Mouse (Mus musculus) limb, embryonic 11.5 days (tissue): ENCODE data around the gene Snapin. TPM values are rescaled to one million over a fixed set of nuclear protein-coding genes. Genes with fewer than 3 reads are reported as not detected.

Experiments
- ATAC-seq: fragments of 200-750 bp; cut with Nextera tagmentation; 2 replicates; pipeline ENCODE4 v1.8.0; 2017; ENCODE audit warnings: low read depth; ENCODE audit not compliant: insufficient number of reproducible peaks, low FRiP score, low TSS enrichment
- DNase-seq: peaks from one replicate; pipeline ENCODE4 v3.0.0-alpha.2; 2015; ENCODE audit warnings: low spot score
- H3K27ac ChIP-seq: fragments of 300-500 bp; sonication (generic); replicated peaks from 2 replicates; pipeline ENCODE4 v1.5.1; 2014; ENCODE audit warnings: low read depth, mild to moderate bottlenecking, low read length
- H3K27me3 ChIP-seq: fragments of 300-500 bp; sonication (generic); 2 replicates; pipeline ENCODE4 v1.6.1; 2014; ENCODE audit warnings: mild to moderate bottlenecking, low read length, mixed read lengths; ENCODE audit not compliant: control insufficient read depth, insufficient read depth
- H3K36me3 ChIP-seq: fragments of 300-500 bp; sonication (generic); 2 replicates; pipeline ENCODE4 v1.6.1; 2014; ENCODE audit warnings: mild to moderate bottlenecking, low read length, moderate library complexity, mixed read lengths; ENCODE audit not compliant: control insufficient read depth, insufficient read depth
- H3K4me1 ChIP-seq: fragments of 300-500 bp; sonication (generic); 2 replicates; pipeline ENCODE4 v1.6.1; 2014; ENCODE audit warnings: low read length, mixed read lengths; ENCODE audit not compliant: control insufficient read depth, insufficient read depth
- H3K4me2 ChIP-seq: fragments of 300-500 bp; sonication (generic); 2 replicates; pipeline ENCODE4 v1.6.1; 2014; ENCODE audit warnings: low read depth, mild to moderate bottlenecking, moderate library complexity; ENCODE audit not compliant: severe bottlenecking
- H3K4me3 ChIP-seq: fragments of 300-500 bp; sonication (generic); 2 replicates; pipeline ENCODE4 v1.5.1; 2014; ENCODE audit warnings: low read depth, low read length
- H3K9ac ChIP-seq: fragments of 300-500 bp; sonication (generic); 2 replicates; pipeline ENCODE4 v1.6.1; 2014; ENCODE audit warnings: mild to moderate bottlenecking, low read length
- H3K9me3 ChIP-seq: fragments of 300-500 bp; sonication (generic); 2 replicates; pipeline ENCODE4 v1.6.1; 2016; ENCODE audit warnings: low read length; ENCODE audit not compliant: control insufficient read depth
- whole genome bisulfite sequencing: fragments of 180-500 bp; shearing (Covaris S2); extraction: QIAGEN DNeasy Blood & Tissue Kit; methylation state at CpG from one replicate; pipeline ENCODE4 v1.1.7; 2014; 5-methylcytosine and 5-hydroxymethylcytosine counted together
- polyA plus RNA-seq: library from polyadenylated mRNA; unstranded; fragments of >200 nt; fragmentation: Nextera tagmentation; extraction: Ambion mirVana; gene quantifications from 2 replicates; pipeline ENCODE4 v1.2.1, GENCODE M21; 2014

Gene Snapin
- polyA plus RNA-seq, 1 experiment from 2014 or later, result 60.5 TPM

DNA sequence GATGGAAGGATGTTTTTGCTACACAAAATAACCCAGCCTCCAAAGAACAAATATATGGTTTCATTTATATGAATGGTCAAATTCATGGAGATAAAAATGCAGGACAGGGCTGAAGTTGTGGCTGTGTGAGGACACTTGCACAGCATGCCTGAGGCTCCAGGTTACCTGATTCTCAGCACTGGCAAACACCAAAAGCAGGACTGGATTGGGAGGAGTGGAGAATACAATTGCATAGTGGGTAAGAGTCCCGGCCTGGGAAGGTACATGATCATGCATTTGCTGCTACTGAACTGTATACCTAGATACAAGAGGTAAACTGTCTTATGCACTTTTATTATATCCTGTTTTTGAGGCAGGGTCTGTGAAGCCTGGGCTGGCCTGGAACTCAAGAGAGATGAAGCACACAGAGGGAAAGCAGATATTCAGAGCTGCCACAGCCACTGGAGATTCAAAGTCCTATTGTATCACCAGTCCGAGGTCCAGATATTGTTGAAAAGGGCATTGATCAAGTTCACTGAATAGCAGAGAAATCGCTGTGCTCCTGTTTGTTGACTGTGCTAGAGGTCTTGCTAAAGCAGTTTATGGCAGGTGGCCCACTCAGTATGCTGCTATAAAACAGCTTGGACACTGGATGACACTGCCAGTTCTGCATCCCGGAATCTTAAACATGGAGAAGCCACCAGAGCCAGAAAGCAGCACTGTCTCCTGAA lies 3.2 kb upstream of the Snapin start:
- no peak for DNase-seq
- Histone ChIP-seq H3K27ac (no peak overlapping the region), H3K9me3 (no peaks in the 10 kb centered on the region), H3K4me3 (no peak overlapping the region), H3K27me3 (no peaks in the 10 kb centered on the region), H3K36me3 (peaks cover 18% of the 10 kb centered on the region), H3K4me2 (no peak overlapping the region), H3K4me1 (no peaks in the 10 kb centered on the region), H3K9ac (no peak overlapping the region)
- 69% methylated on average over 4 of the region's 4 CpGs for WGBS
- no peak for ATAC-seq

GRCm38 (mm10) chr3:90491350-90491749 lies 517 bp upstream of the Snapin start:
- WGBS, result 38% methylated on average over 2 of the region's 2 CpGs

GRCm38 (mm10) chr3:90488576-90488975 lies 2.3 kb downstream of the Snapin start:
- no peaks in the 10 kb centered on the region for H3K27me3 ChIP-seq
- H3K4me1 ChIP-seq, result no peaks in the 10 kb centered on the region
- H3K36me3 ChIP-seq, result peaks cover 20% of the 10 kb centered on the region
- no peak overlapping the region for H3K4me2 ChIP-seq
- WGBS, result 88% methylated on average over 6 of the region's 6 CpGs
- H3K9me3 ChIP-seq, result no peaks in the 10 kb centered on the region
- ATAC-seq, result no peak
- no peak for DNase-seq
- H3K4me3 ChIP-seq, result no peak overlapping the region
- no peak overlapping the region for H3K27ac ChIP-seq
- no peak overlapping the region for H3K9ac ChIP-seq

More at GRCm38 (mm10) chr3:90491350-90491749, 517 bp upstream of the Snapin start:
- DNase-seq, result no peak
- no peak overlapping the region for H3K27ac ChIP-seq
- no peak overlapping the region for H3K4me2 ChIP-seq
- H3K9me3 ChIP-seq, result no peaks in the 10 kb centered on the region
- ATAC-seq, result no peak
- H3K27me3 ChIP-seq, result no peaks in the 10 kb centered on the region
- no peak overlapping the region for H3K4me3 ChIP-seq
- H3K4me1 ChIP-seq, result no peaks in the 10 kb centered on the region
- H3K36me3 ChIP-seq, result peaks cover 6% of the 10 kb centered on the region
- no peak overlapping the region for H3K9ac ChIP-seq

- Histone ChIP-seq H3K27me3 (no peaks in the 10 kb centered on the region), H3K4me2 (no peak overlapping the region), H3K27ac (no peak overlapping the region), H3K4me1 (no peaks in the 10 kb centered on the region), H3K4me3 (no peak overlapping the region), H3K36me3 (peaks cover 28% of the 10 kb centered on the region), H3K9me3 (no peaks in the 10 kb centered on the region), H3K9ac (no peak overlapping the region)
- DNase-seq (no peak), ATAC-seq (no peak)
- 92% methylated on average over 5 of the region's 5 CpGs for WGBS
These were observed 3.8 kb downstream of the Snapin start for GRCm38 (mm10) chr3:90486998-90487397.

GRCm38 (mm10) chr3:90475831-90476611 lies 14.8 kb downstream of the Snapin start, which contains the start of gene Ilf2:
Gene Ilf2 (plus strand): TSS chr3:90476126.
- H3K9me3 ChIP-seq, result no peaks in the 10 kb centered on the region
- peak within 1 kb of the TSS; percentile 73; the same call in 1 of the 2 replicates for H3K27ac ChIP-seq
- peak within 1 kb of the TSS; percentile 67 for H3K4me3 ChIP-seq
- H3K27me3 ChIP-seq, result no peaks in the 10 kb centered on the region
- peaks cover 17% of the 10 kb centered on the region for H3K36me3 ChIP-seq
- H3K4me1 ChIP-seq, result no peaks in the 10 kb centered on the region
- peak; percentile 97 for DNase-seq
- H3K4me2 ChIP-seq, result peak within 1 kb of the TSS; percentile 52
- ATAC-seq, result peak; percentile 99
- peak within 1 kb of the TSS; percentile 94 for H3K9ac ChIP-seq
- WGBS, result under 1% methylated on average over 45 of the region's 45 CpGs

DNA sequence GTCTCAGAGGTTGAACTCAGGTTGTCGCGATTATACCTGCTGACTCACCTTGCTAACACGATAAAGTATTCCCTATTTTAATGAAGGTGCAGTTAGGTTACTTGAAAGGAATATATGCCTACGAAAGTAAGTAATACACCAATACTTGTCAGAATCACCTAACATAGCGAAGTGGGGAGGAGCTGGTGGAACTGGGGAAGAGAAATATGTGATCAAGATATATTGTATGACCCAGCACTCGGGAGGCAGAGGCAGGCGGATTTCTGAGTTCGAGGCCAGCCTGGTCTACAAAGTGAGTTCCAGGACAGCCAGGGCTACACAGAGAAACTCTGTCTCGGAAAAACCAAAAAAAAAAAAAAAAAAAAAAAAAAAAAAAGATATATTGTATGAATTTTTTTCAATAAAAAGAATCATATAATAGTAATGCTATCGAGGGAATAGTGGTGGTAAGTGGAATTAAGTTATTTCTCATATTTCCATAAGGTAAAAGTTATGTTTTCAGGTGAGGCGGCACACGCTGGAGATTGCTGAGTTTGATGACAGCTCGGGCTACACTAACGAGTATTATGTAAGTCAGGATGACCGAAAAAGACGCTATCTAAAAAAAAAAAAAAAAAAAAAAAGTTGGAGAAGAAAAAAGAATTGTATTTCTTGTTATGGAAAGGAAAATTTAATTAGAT lies 15.5 kb downstream of the Snapin start:
- H3K9ac ChIP-seq, result no peak overlapping the region
- no peaks in the 10 kb centered on the region for H3K4me1 ChIP-seq
- no peaks in the 10 kb centered on the region for H3K9me3 ChIP-seq
- DNase-seq, result no peak
- no peaks in the 10 kb centered on the region for H3K27me3 ChIP-seq
- 42% methylated on average over 15 of the region's 16 CpGs for WGBS
- H3K4me3 ChIP-seq, result no peak overlapping the region
- peak; percentile 9; the same call in 1 of the 2 replicates for ATAC-seq
- H3K4me2 ChIP-seq, result no peak overlapping the region
- peaks cover 13% of the 10 kb centered on the region for H3K36me3 ChIP-seq
- H3K27ac ChIP-seq, result no peak overlapping the region

GRCm38 (mm10) chr3:90472213-90472612 lies 18.6 kb downstream of the Snapin start:
- no peak overlapping the region for H3K4me3 ChIP-seq
- DNase-seq (no peak), ATAC-seq (no peak)
- H3K9me3 ChIP-seq, result no peaks in the 10 kb centered on the region
- H3K4me1 ChIP-seq, result no peaks in the 10 kb centered on the region
- no peak overlapping the region for H3K27ac ChIP-seq
- H3K9ac ChIP-seq, result no peak overlapping the region
- H3K4me2 ChIP-seq, result no peak overlapping the region
- no peaks in the 10 kb centered on the region for H3K36me3 ChIP-seq
- WGBS, result 43% methylated on average over 3 of the region's 3 CpGs
- no peaks in the 10 kb centered on the region for H3K27me3 ChIP-seq

- Histone ChIP-seq H3K9ac (no peak overlapping the region), H3K4me1 (no peaks in the 10 kb centered on the region), H3K9me3 (no peaks in the 10 kb centered on the region), H3K36me3 (no peaks in the 10 kb centered on the region), H3K27me3 (peaks cover 32% of the 10 kb centered on the region), H3K27ac (no peak overlapping the region), H3K4me2 (no peak overlapping the region), H3K4me3 (no peak overlapping the region)
- no peak for ATAC-seq
- WGBS, result 92% methylated on average over 10 of the region's 10 CpGs
- DNase-seq, result no peak
These were observed 23.1 kb downstream of the Snapin start for GRCm38 (mm10) chr3:90467618-90468300.
